Mouse (Mus musculus): ENCODE measurements around the gene Unk. TPM values are rescaled to one million over a fixed set of nuclear protein-coding genes. Genes with fewer than 3 reads are reported as not detected.

Unk gene
- total and polyA plus RNA-seq, 3 experiments = 17.2 to 80.7 (median 50.1) TPM

GRCm38 (mm10) chr11:116008832-116009375, 21.2 kb upstream of the Unk start:
- H3K27me3 ChIP-seq (ENCODE audit: insufficient read depth, low read length) = peaks cover 19% of the 10 kb centered on the region
- no peak for DNase-seq (ENCODE audit: low spot score)
- H3K9me3 ChIP-seq (replicated peaks) = no peaks in the 10 kb centered on the region
- peaks cover 63% of the 10 kb centered on the region for H3K36me3 ChIP-seq (replicated peaks)
- H3K4me3 ChIP-seq (ENCODE audit: low read depth, low read length) = no peak overlapping the region
- ATAC-seq (ENCODE audit: extremely low read depth, insufficient number of reproducible peaks, low FRiP score, poor library complexity, severe bottlenecking) = no peak
- H3K4me1 ChIP-seq (ENCODE audit: insufficient read depth, low read depth, low read length) = peaks cover 92% of the 10 kb centered on the region
- no peak for TF ChIP-seq CTCF (IDR thresholded peaks at IDR 0.05; ENCODE audit: low read depth, low read length)
- no peak for TF ChIP-seq GATA2 (IDR thresholded peaks at IDR 0.05; ENCODE audit: borderline replicate concordance, low read depth, low read length)
- TF ChIP-seq POLR2AphosphoS5 (IDR thresholded peaks at IDR 0.05; ENCODE audit: insufficient replicate concordance, low read depth, low read length) = no peak
- TF ChIP-seq TAL1 (conservative IDR thresholded peaks at IDR 0.05; ENCODE audit: low read depth, low read length) = no peak
- TF ChIP-seq GATA1 (IDR thresholded peaks at IDR 0.05; ENCODE audit: borderline replicate concordance, low read length) = no peak

DNA sequence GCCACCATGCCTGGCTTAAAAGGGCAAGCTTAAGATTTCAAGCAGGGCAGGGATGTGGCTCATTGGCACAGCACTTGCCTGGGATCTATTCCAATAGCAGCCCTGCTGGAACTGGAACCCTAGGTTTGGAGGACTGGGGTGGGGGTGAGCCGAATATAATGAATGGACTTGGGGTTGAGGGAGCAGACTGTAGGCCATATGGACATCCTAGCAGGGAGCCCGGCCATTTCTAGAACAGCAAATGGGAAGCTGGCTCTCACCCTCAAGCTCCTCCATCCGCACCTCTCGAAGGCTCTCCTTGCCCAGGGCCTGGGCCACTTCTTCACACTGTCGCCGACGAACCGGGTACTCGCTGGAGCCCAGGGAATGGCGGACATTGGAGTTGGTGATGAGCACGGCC, 20.5 kb upstream of the Unk start:
- no peaks in the 10 kb centered on the region for H3K9me3 ChIP-seq (replicated peaks)
- DNase-seq (ENCODE audit: low spot score) = no peak
- ATAC-seq (ENCODE audit: extremely low read depth, insufficient number of reproducible peaks, low FRiP score, poor library complexity, severe bottlenecking) = no peak
- H3K4me3 ChIP-seq (ENCODE audit: low read depth, low read length) = no peak overlapping the region
- TF ChIP-seq POLR2AphosphoS5 (IDR thresholded peaks at IDR 0.05; ENCODE audit: insufficient replicate concordance, low read depth, low read length) (no peak), CTCF (IDR thresholded peaks at IDR 0.05; ENCODE audit: low read depth, low read length) (no peak)
- peaks cover 92% of the 10 kb centered on the region for H3K4me1 ChIP-seq (ENCODE audit: insufficient read depth, low read depth, low read length)
- H3K27me3 ChIP-seq (ENCODE audit: insufficient read depth, low read length) = peaks cover 23% of the 10 kb centered on the region
- H3K36me3 ChIP-seq (replicated peaks) = peaks cover 63% of the 10 kb centered on the region

- DNase-seq (ENCODE audit: low spot score) (no peak), ATAC-seq (ENCODE audit: extremely low read depth, insufficient number of reproducible peaks, low FRiP score, poor library complexity, severe bottlenecking) (no peak)
- Histone ChIP-seq H3K9me3 (replicated peaks) (no peaks in the 10 kb centered on the region), H3K27me3 (ENCODE audit: insufficient read depth, low read length) (peaks cover 22% of the 10 kb centered on the region), H3K4me3 (ENCODE audit: low read depth, low read length) (no peak overlapping the region; the same call in 1 of the 2 replicates), H3K4me1 (ENCODE audit: insufficient read depth, low read depth, low read length) (peaks cover 92% of the 10 kb centered on the region), H3K36me3 (replicated peaks) (peaks cover 63% of the 10 kb centered on the region)
- no peak for TF ChIP-seq TAL1 (conservative IDR thresholded peaks at IDR 0.05; ENCODE audit: low read depth, low read length)
- TF ChIP-seq POLR2AphosphoS5 (IDR thresholded peaks at IDR 0.05; ENCODE audit: insufficient replicate concordance, low read depth, low read length) = no peak
- TF ChIP-seq GATA2 (IDR thresholded peaks at IDR 0.05; ENCODE audit: borderline replicate concordance, low read depth, low read length) = no peak
- no peak for TF ChIP-seq GATA1 (IDR thresholded peaks at IDR 0.05; ENCODE audit: borderline replicate concordance, low read length)
- TF ChIP-seq CTCF (IDR thresholded peaks at IDR 0.05; ENCODE audit: low read depth, low read length) = no peak
These were observed 20.0 kb upstream of the Unk start for GRCm38 (mm10) chr11:116010146-116010545.

DNA sequence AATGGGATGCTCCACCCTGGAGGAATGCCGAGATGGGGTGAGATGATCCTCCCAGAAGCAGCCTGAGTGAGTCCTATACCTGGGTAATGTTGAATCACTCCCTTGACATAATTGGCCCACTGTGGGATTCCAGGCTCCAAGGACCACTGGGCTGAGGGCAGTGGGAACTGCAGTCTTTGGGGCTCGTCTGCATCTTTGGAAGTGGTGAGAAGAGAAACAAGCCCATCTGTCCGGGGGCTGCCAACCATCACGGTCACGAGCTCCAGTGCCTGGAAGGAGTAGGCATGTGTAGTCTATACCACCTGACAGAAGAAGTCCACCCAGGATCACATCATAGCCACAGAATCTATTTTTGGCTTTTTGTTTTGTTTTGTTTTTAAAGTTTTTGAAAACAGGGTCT, 19.2 kb upstream of the Unk start:
- H3K9me3 ChIP-seq (replicated peaks) = no peaks in the 10 kb centered on the region
- no peak for DNase-seq (ENCODE audit: low spot score)
- no peak for ATAC-seq (ENCODE audit: extremely low read depth, insufficient number of reproducible peaks, low FRiP score, poor library complexity, severe bottlenecking)
- H3K36me3 ChIP-seq (replicated peaks) = peaks cover 56% of the 10 kb centered on the region
- no peak for TF ChIP-seq GATA1 (IDR thresholded peaks at IDR 0.05; ENCODE audit: borderline replicate concordance, low read length)
- no peak for TF ChIP-seq TAL1 (conservative IDR thresholded peaks at IDR 0.05; ENCODE audit: low read depth, low read length)
- TF ChIP-seq POLR2AphosphoS5 (IDR thresholded peaks at IDR 0.05; ENCODE audit: insufficient replicate concordance, low read depth, low read length) = no peak
- H3K4me1 ChIP-seq (ENCODE audit: insufficient read depth, low read depth, low read length) = peaks cover 91% of the 10 kb centered on the region
- peaks cover 18% of the 10 kb centered on the region for H3K27me3 ChIP-seq (ENCODE audit: insufficient read depth, low read length)
- H3K4me3 ChIP-seq (ENCODE audit: low read depth, low read length) = no peak overlapping the region; the same call in 1 of the 2 replicates

GRCm38 (mm10) chr11:116011529-116012261, 18.4 kb upstream of the Unk start:
- Histone ChIP-seq H3K36me3 (replicated peaks) (peaks cover 48% of the 10 kb centered on the region), H3K4me1 (ENCODE audit: insufficient read depth, low read depth, low read length) (peaks cover 87% of the 10 kb centered on the region), H3K27me3 (ENCODE audit: insufficient read depth, low read length) (peaks cover 21% of the 10 kb centered on the region), H3K9me3 (replicated peaks) (no peaks in the 10 kb centered on the region), H3K4me3 (ENCODE audit: low read depth, low read length) (peak overlapping the region; percentile 83)
- DNase-seq (ENCODE audit: low spot score) (no peak), ATAC-seq (ENCODE audit: extremely low read depth, insufficient number of reproducible peaks, low FRiP score, poor library complexity, severe bottlenecking) (no peak)
- TF ChIP-seq GATA2 (IDR thresholded peaks at IDR 0.05; ENCODE audit: borderline replicate concordance, low read depth, low read length) (no peak), CTCF (IDR thresholded peaks at IDR 0.05; ENCODE audit: low read depth, low read length) (no peak), POLR2AphosphoS5 (IDR thresholded peaks at IDR 0.05; ENCODE audit: insufficient replicate concordance, low read depth, low read length) (no peak), TAL1 (conservative IDR thresholded peaks at IDR 0.05; ENCODE audit: low read depth, low read length) (no peak), GATA1 (IDR thresholded peaks at IDR 0.05; ENCODE audit: borderline replicate concordance, low read length) (no peak)

GRCm38 (mm10) chr11:116012262-116012947, 17.7 kb upstream of the Unk start, which contains the start of gene Galk1:
TSS of gene Galk1 (minus strand) at chr11:116012719.
- Histone ChIP-seq H3K9me3 (replicated peaks) (no peaks in the 10 kb centered on the region), H3K4me1 (ENCODE audit: insufficient read depth, low read depth, low read length) (peaks cover 81% of the 10 kb centered on the region), H3K4me3 (ENCODE audit: low read depth, low read length) (peak within 1 kb of the TSS; percentile 83), H3K27me3 (ENCODE audit: insufficient read depth, low read length) (peaks cover 21% of the 10 kb centered on the region), H3K36me3 (replicated peaks) (peaks cover 41% of the 10 kb centered on the region)
- DNase-seq (ENCODE audit: low spot score) (peak; percentile 85), ATAC-seq (ENCODE audit: extremely low read depth, insufficient number of reproducible peaks, low FRiP score, poor library complexity, severe bottlenecking) (peak; percentile 55; the same call in 1 of the 2 replicates)
- TF ChIP-seq POLR2AphosphoS5 (IDR thresholded peaks at IDR 0.05; ENCODE audit: insufficient replicate concordance, low read depth, low read length) = no peak
- TF ChIP-seq TAL1 (conservative IDR thresholded peaks at IDR 0.05; ENCODE audit: low read depth, low read length) = no peak
- no peak for TF ChIP-seq GATA1 (IDR thresholded peaks at IDR 0.05; ENCODE audit: borderline replicate concordance, low read length)
- no peak for TF ChIP-seq GATA2 (IDR thresholded peaks at IDR 0.05; ENCODE audit: borderline replicate concordance, low read depth, low read length)
- TF ChIP-seq CTCF (IDR thresholded peaks at IDR 0.05; ENCODE audit: low read depth, low read length) = no peak
